Mouse (Mus musculus) G1E (cell line): ENCODE measurements at regions not wholly inside any gene's neighbourhood (a gene's known extent, or its start where the extent isn't known, plus 50 kb on each side); places are given as distances from the start of the nearest gene placed in this dataset.

Experiments
- ATAC-seq: 2 replicates; pipeline ENCODE4 v1.8.0; 2016; ENCODE audit warnings: mild to moderate bottlenecking; ENCODE audit not compliant: insufficient number of reproducible peaks, poor library complexity, low FRiP score, severe bottlenecking; ENCODE audit errors: extremely low read depth
- DNase-seq: peaks from one replicate; pipeline ENCODE4 v3.0.0; 2012; ENCODE audit warnings: low spot score
- H3K27me3 ChIP-seq: 2 replicates; pipeline ENCODE4 v1.6.1; 2012; ENCODE audit warnings: mild to moderate bottlenecking, low read length, inconsistent platforms; ENCODE audit not compliant: insufficient read depth
- H3K36me3 ChIP-seq: replicated peaks from 2 replicates; pipeline ENCODE3; 2012; ENCODE audit warnings: mild to moderate bottlenecking, inconsistent platforms
- H3K4me1 ChIP-seq: 2 replicates; pipeline ENCODE4 v1.6.1; 2012; ENCODE audit warnings: low read depth, low read length, inconsistent platforms, mixed read lengths; ENCODE audit not compliant: insufficient read depth
- H3K4me3 ChIP-seq: 2 replicates; pipeline ENCODE4 v1.5.1; 2012; ENCODE audit warnings: low read depth, mild to moderate bottlenecking, inconsistent platforms, low read length, moderate library complexity, mixed read lengths
- H3K9me3 ChIP-seq: replicated peaks from 2 replicates; pipeline ENCODE4 v1.6.1; 2012; ENCODE audit warnings: inconsistent platforms
- CTCF ChIP-seq: IDR thresholded peaks from 2 replicates; pipeline ENCODE4 v1.5.1; 2012; ENCODE audit warnings: low read depth, low read length, inconsistent platforms, mixed read lengths
- GATA1 ChIP-seq: IDR thresholded peaks from 2 replicates; pipeline ENCODE4 v1.6.1; 2012; ENCODE audit warnings: borderline replicate concordance, low read length, inconsistent platforms, mixed read lengths
- GATA2 ChIP-seq: IDR thresholded peaks from 2 replicates; pipeline ENCODE4 v1.6.1; 2012; ENCODE audit warnings: low read depth, low read length, inconsistent platforms, borderline replicate concordance
- POLR2AphosphoS5 ChIP-seq: IDR thresholded peaks from 2 replicates; pipeline ENCODE4 v1.6.1; 2012; ENCODE audit warnings: low read depth, low read length, inconsistent platforms; ENCODE audit not compliant: insufficient replicate concordance
- TAL1 ChIP-seq: conservative IDR thresholded peaks from 2 replicates; pipeline ENCODE4 v1.6.1; 2012; ENCODE audit warnings: low read depth, low read length, inconsistent platforms, mixed read lengths

- TF ChIP-seq TAL1 (no peak), CTCF (peak; percentile 69)
- no peaks in the 10 kb centered on the region for H3K36me3 ChIP-seq
- peak; percentile 35 for DNase-seq
- H3K27me3 ChIP-seq = no peaks in the 10 kb centered on the region
- ATAC-seq = peak; percentile 82
- H3K4me3 ChIP-seq = peak overlapping the region; percentile 60
- H3K9me3 ChIP-seq = no peaks in the 10 kb centered on the region
- H3K4me1 ChIP-seq = peaks cover 50% of the 10 kb centered on the region
Observed at GRCm38 (mm10) chr6:70714239-70714638, 77.8 kb downstream of the Rpia start.

- ATAC-seq (no peak), DNase-seq (no peak)
- TF ChIP-seq GATA1 (no peak), CTCF (no peak), POLR2AphosphoS5 (no peak)
- no peaks in the 10 kb centered on the region for H3K27me3 ChIP-seq
- peaks cover 48% of the 10 kb centered on the region for H3K4me1 ChIP-seq
- H3K9me3 ChIP-seq = no peaks in the 10 kb centered on the region
- no peaks in the 10 kb centered on the region for H3K36me3 ChIP-seq
- no peak overlapping the region for H3K4me3 ChIP-seq
Observed at GRCm38 (mm10) chr6:70713665-70714064, 78.4 kb downstream of the Rpia start.

- Histone ChIP-seq H3K27me3 (no peaks in the 10 kb centered on the region), H3K4me1 (peaks cover 46% of the 10 kb centered on the region), H3K9me3 (no peaks in the 10 kb centered on the region), H3K36me3 (no peaks in the 10 kb centered on the region), H3K4me3 (no peak overlapping the region)
- ATAC-seq (0 out of 2 replicates have a peak, but pooled peaks have one; percentile 23), DNase-seq (no peak)
- TF ChIP-seq GATA1 = no peak
- TF ChIP-seq TAL1 = no peak
- TF ChIP-seq CTCF = peak; percentile 63
- TF ChIP-seq GATA2 = no peak
- TF ChIP-seq POLR2AphosphoS5 = no peak
Observed at GRCm38 (mm10) chr6:70713118-70713517, 78.9 kb downstream of the Rpia start.

GRCm38 (mm10) chr6:70709338-70710055, 82.5 kb downstream of the Rpia start:
- Histone ChIP-seq H3K27me3 (no peaks in the 10 kb centered on the region), H3K9me3 (no peaks in the 10 kb centered on the region), H3K4me3 (no peak overlapping the region; the same call in 1 of the 2 replicates), H3K4me1 (peaks cover 25% of the 10 kb centered on the region), H3K36me3 (no peaks in the 10 kb centered on the region)
- peak; percentile 83 for TF ChIP-seq CTCF
- no peak for TF ChIP-seq POLR2AphosphoS5
- no peak for TF ChIP-seq GATA1
- DNase-seq = peak; percentile 53
- peak; percentile 87 for ATAC-seq

- no peaks in the 10 kb centered on the region for H3K4me1 ChIP-seq
- TF ChIP-seq GATA2 (no peak), POLR2AphosphoS5 (no peak), CTCF (no peak), TAL1 (no peak), GATA1 (no peak)
- H3K36me3 ChIP-seq = no peaks in the 10 kb centered on the region
- ATAC-seq (no peak), DNase-seq (no peak)
- H3K4me3 ChIP-seq = no peak overlapping the region
- H3K9me3 ChIP-seq = peaks cover 16% of the 10 kb centered on the region
- H3K27me3 ChIP-seq = no peaks in the 10 kb centered on the region
Observed at GRCm38 (mm10) chr6:70695596-70695995, 96.4 kb downstream of the Rpia start.
